ENCODE assay signal across 10 mouse cellular contexts in the genomic region with DNA sequence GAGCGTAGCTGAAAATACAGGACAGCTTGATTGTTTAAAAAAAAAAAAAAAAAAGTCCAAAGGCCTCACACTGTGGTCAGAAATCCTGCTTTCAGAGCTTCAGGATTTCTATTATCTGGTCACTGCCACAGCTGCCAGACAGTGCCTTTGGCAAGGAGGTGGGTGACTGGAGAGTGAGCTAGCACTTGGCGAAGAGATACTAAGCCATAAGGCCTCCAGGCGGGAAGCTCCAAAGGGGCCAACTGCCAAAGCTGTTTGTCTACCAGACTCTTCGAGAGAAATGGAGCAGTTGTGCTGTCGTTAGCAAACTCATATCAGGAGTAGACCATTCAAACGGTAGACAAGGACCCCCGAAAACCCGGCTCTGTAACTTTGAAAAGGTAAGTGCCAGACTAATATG. TPM values are rescaled to one million over a fixed set of nuclear protein-coding genes. Genes with fewer than 3 reads are reported as not detected.
DNase-seq lines count a peak whose midpoint lies in the region; ATAC-seq and TF ChIP-seq lines count a peak whose summit lies in the region.
"Had no signal": no experiment of that assay in that cellular context is flagged by ENCODE, and none has a peak within 500 bp of the region (broad histone marks: within the 10 kb centered on the region; RNA-seq: fewer than 3 reads in every experiment).

No protein-coding gene starts in this region.

- intact Hi-C loops in left cerebral cortex, postnatal 14 days (cut with DNase I) = no loop called here

- no peak overlapping the region for H3K4me3 ChIP-seq in forebrain, embryonic 16.5 days (replicated peaks; ENCODE audit: low read length)
- H3K4me3 ChIP-seq in forebrain, embryonic 12.5 days (replicated peaks) = no peak overlapping the region
- no peak overlapping the region for H3K4me3 ChIP-seq in lung, embryonic 14.5 days (ENCODE audit: low read depth, low read length)
- no peak overlapping the region for H3K4me3 ChIP-seq in lung, adult 2 months (replicated peaks; ENCODE audit: extremely low read depth, low read depth, low read length)
- no peak overlapping the region for H3K4me3 ChIP-seq in cerebellum, adult 2 months (replicated peaks; ENCODE audit: insufficient read depth, low read depth, low read length)
- H3K4me3 ChIP-seq: embryonic facial prominence, embryonic 12.5 days had no signal

- no peak overlapping the region; the same call in 1 of the 2 replicates for H3K27ac ChIP-seq in forebrain, embryonic 16.5 days (ENCODE audit: low read length)
- no peak overlapping the region for H3K27ac ChIP-seq in forebrain, embryonic 12.5 days
- no peak overlapping the region for H3K27ac ChIP-seq in lung, embryonic 14.5 days (ENCODE audit: low read depth)
- no peak overlapping the region for H3K27ac ChIP-seq in cerebellum, adult 2 months (ENCODE audit: insufficient read depth, low read length)
- H3K27ac ChIP-seq: embryonic facial prominence, embryonic 12.5 days had no signal

- H3K27me3 ChIP-seq in forebrain, embryonic 16.5 days (replicated peaks; ENCODE audit: control insufficient read depth, insufficient read depth, low read length) = no peaks in the 10 kb centered on the region
- peaks cover 19% of the 10 kb centered on the region; the same call in 1 of the 2 replicates for H3K27me3 ChIP-seq in forebrain, embryonic 12.5 days
- no peaks in the 10 kb centered on the region for H3K27me3 ChIP-seq in lung, embryonic 14.5 days (ENCODE audit: insufficient read depth, low read length)
- no peaks in the 10 kb centered on the region for H3K27me3 ChIP-seq in cerebellum, adult 2 months (ENCODE audit: control insufficient read depth, insufficient read depth, low read length)
- H3K27me3 ChIP-seq: embryonic facial prominence, embryonic 12.5 days had no signal

- no peak for ATAC-seq in forebrain, embryonic 16.5 days
- ATAC-seq in forebrain, embryonic 12.5 days (ENCODE audit: low FRiP score) = no peak
- no peak for ATAC-seq in lung, embryonic 14.5 days (ENCODE audit: insufficient read depth)

- 62% methylated on average over 8 of the region's 8 CpGs for WGBS in forebrain, embryonic 16.5 days
- WGBS in forebrain, embryonic 12.5 days = 84% methylated on average over 8 of the region's 8 CpGs
- 62% methylated on average over 8 of the region's 8 CpGs for WGBS in lung, embryonic 14.5 days
- WGBS in lung, adult 2 months = 42% methylated on average over 8 of the region's 8 CpGs
- WGBS in cerebellum, adult 2 months = 3% methylated on average over 8 of the region's 8 CpGs

- H3K9ac ChIP-seq in forebrain, embryonic 16.5 days (replicated peaks; ENCODE audit: low read depth, low read length) = no peak overlapping the region
- H3K9ac ChIP-seq in forebrain, embryonic 12.5 days = no peak overlapping the region
- no peak overlapping the region for H3K9ac ChIP-seq in lung, embryonic 14.5 days
- H3K9ac ChIP-seq: embryonic facial prominence, embryonic 12.5 days had no signal

- TF ChIP-seq CTCF in lung, embryonic 14.5 days (IDR thresholded peaks at IDR 0.05; ENCODE audit: low read depth) = no peak
- TF ChIP-seq CTCF in lung, adult 2 months (IDR thresholded peaks at IDR 0.05; ENCODE audit: insufficient read depth, low read length) = no peak
- no peak for TF ChIP-seq CTCF in cerebellum, adult 2 months (IDR thresholded peaks at IDR 0.05; ENCODE audit: borderline replicate concordance, insufficient read depth, low read depth, low read length)

- peak; percentile 44 for DNase-seq in lung, embryonic 14.5 days
- DNase-seq in lung, adult 2 months = no peak
- DNase-seq in cerebellum, adult 2 months = peak; percentile 88 to 92
- peak; percentile 58 for DNase-seq in lung, postnatal 10 days
- DNase-seq in left cerebral cortex, adult 11 months (ENCODE audit: low spot score) = no peak
- DNase-seq in left cerebral cortex, postnatal 14 days (ENCODE audit: low spot score in 2 of 2) = no peak
- DNase-seq: right cerebral cortex, postnatal 14 days had no signal

- H3K36me3 ChIP-seq in forebrain, embryonic 16.5 days (ENCODE audit: control insufficient read depth, insufficient read depth) = no peaks in the 10 kb centered on the region
- H3K36me3 ChIP-seq in forebrain, embryonic 12.5 days (replicated peaks) = no peaks in the 10 kb centered on the region
- no peaks in the 10 kb centered on the region for H3K36me3 ChIP-seq in lung, embryonic 14.5 days (ENCODE audit: insufficient read depth)
- H3K36me3 ChIP-seq: embryonic facial prominence, embryonic 12.5 days had no signal

- no peaks in the 10 kb centered on the region for H3K9me3 ChIP-seq in forebrain, embryonic 16.5 days (ENCODE audit: control insufficient read depth, low read length)
- no peaks in the 10 kb centered on the region for H3K9me3 ChIP-seq in forebrain, embryonic 12.5 days
- no peaks in the 10 kb centered on the region for H3K9me3 ChIP-seq in lung, embryonic 14.5 days (ENCODE audit: low read depth, low read length)
- H3K9me3 ChIP-seq: embryonic facial prominence, embryonic 12.5 days had no signal

- no peak for TF ChIP-seq POLR2A in lung, adult 2 months (IDR thresholded peaks at IDR 0.05; ENCODE audit: borderline replicate concordance, extremely low read depth, low read depth, low read length)
- no peak for TF ChIP-seq POLR2A in cerebellum, adult 2 months (IDR thresholded peaks at IDR 0.05; ENCODE audit: borderline replicate concordance, insufficient read depth, low read length)

- peak overlapping the region; percentile 6; the same call in 1 of the 2 replicates for H3K4me2 ChIP-seq in forebrain, embryonic 16.5 days (ENCODE audit: low read length)
- no peak overlapping the region for H3K4me2 ChIP-seq in forebrain, embryonic 12.5 days
- no peak overlapping the region for H3K4me2 ChIP-seq in lung, embryonic 14.5 days
- H3K4me2 ChIP-seq: embryonic facial prominence, embryonic 12.5 days had no signal

- peaks cover 27% of the 10 kb centered on the region for H3K4me1 ChIP-seq in forebrain, embryonic 16.5 days (replicated peaks; ENCODE audit: control insufficient read depth, insufficient read depth, low read length)
- H3K4me1 ChIP-seq in forebrain, embryonic 12.5 days = peaks cover 20% of the 10 kb centered on the region
- no peaks in the 10 kb centered on the region for H3K4me1 ChIP-seq in lung, embryonic 14.5 days (ENCODE audit: insufficient read depth)
- peaks cover 19% of the 10 kb centered on the region for H3K4me1 ChIP-seq in lung, adult 2 months (ENCODE audit: control insufficient read depth, insufficient read depth, low read length)
- peaks cover 12% of the 10 kb centered on the region for H3K4me1 ChIP-seq in cerebellum, adult 2 months (ENCODE audit: control insufficient read depth, insufficient read depth, low read length)

RNA-seq across cellular contexts. Expression of a gene that starts 3.5 kb away (rescaled TPM):
- polyA plus RNA-seq in forebrain, embryonic 16.5 days (2015; fragmentation: Nextera tagmentation; extraction: Ambion mirVana) = 24.0 and 28.2 TPM in 2 replicates
- polyA plus RNA-seq in forebrain, embryonic 12.5 days (2016; fragmentation: Nextera tagmentation; extraction: Ambion mirVana) = 19.6 and 21.6 TPM in 2 replicates
- polyA plus RNA-seq in lung, embryonic 14.5 days (2014; fragmentation: Nextera tagmentation; extraction: Ambion mirVana) = 18.3 and 22.2 TPM in 2 replicates
- polyA plus RNA-seq in lung, adult 2 months (2012; rRNA removed) = 39.0 and 67.3 TPM in 2 replicates
- polyA plus RNA-seq in cerebellum, adult 2 months (2012; rRNA removed) = 18.6 and 19.4 TPM in 2 replicates
- 10 to 100 TPM; 20.6 to 22.8 TPM for total RNA-seq in left cerebral cortex, postnatal 14 days (2021)

Comparison
In these comparisons a context has a peak if more than half of its experiments do, and no peak if none do; other contexts are left out.
1. DNase-seq: peak in lung, embryonic 14.5 days (single experiment), cerebellum, adult 2 months (2 of 2) and lung, postnatal 10 days (single experiment); none in lung, adult 2 months (single experiment), left cerebral cortex, adult 11 months (single experiment) and left cerebral cortex, postnatal 14 days (0 of 2).